Mouse (Mus musculus) naive thymus-derived CD4-positive, alpha-beta T cell, adult 2 months (primary cell): Measurements from ENCODE around the gene Car4.
A peak's percentile ranks its signal among the peaks of the same experiment; 100 is the strongest.

Source experiments
- DNase-seq: peaks from one replicate; pipeline ENCODE4 v3.0.0-alpha.2; 2011; ENCODE audit warnings: low read depth

Car4 gene

DNA sequence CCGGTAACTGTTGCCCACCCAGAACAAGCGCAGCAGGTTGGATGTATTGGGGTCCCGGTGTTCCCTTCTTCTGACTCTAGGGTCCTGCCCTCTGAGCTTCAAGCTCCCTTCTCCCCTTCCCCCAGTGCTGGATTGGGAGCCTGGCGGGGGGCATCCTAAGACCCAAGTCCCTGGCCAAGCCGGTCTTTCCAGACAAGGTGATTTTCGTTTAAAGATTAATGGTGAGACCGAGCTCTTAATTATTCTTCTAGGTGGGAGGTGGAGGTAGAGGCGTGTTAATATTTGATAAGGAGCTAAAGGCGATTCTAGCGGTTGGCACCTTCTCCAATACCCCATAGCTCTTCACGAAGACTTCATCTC, 665 bp downstream of the Car4 start:
- no peak for DNase-seq

- no peak for DNase-seq
Measured at GRCm38 (mm10) chr11:84959181-84959580, 1.6 kb downstream of the Car4 start.

GRCm38 (mm10) chr11:84959701-84960181, 2.2 kb downstream of the Car4 start:
- no peak for DNase-seq

- DNase-seq: no peak
Measured at GRCm38 (mm10) chr11:84960291-84960690, 2.7 kb downstream of the Car4 start.

- DNase-seq: no peak
Measured at GRCm38 (mm10) chr11:84960780-84961179, 3.2 kb downstream of the Car4 start.

DNA sequence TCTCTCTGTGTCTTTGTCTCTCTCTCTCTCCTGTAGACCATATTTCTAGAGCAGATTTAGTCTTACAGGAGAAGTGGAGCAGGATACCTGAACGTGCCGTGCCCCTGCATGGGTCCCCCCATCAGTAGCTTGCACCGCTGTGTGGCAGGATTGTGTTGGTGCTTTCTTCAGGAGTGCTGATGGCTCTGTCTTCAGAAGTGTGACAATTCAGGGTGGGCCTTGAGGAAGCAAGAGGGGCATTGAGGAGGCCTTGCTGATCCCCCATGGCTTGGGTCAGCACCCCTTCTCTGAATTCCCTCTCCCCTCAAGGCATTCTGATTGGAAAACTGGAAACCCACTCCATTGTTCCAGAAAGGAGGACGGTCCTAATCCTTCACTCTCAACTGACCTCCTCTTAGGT, 4.0 kb downstream of the Car4 start:
- DNase-seq: no peak

DNA sequence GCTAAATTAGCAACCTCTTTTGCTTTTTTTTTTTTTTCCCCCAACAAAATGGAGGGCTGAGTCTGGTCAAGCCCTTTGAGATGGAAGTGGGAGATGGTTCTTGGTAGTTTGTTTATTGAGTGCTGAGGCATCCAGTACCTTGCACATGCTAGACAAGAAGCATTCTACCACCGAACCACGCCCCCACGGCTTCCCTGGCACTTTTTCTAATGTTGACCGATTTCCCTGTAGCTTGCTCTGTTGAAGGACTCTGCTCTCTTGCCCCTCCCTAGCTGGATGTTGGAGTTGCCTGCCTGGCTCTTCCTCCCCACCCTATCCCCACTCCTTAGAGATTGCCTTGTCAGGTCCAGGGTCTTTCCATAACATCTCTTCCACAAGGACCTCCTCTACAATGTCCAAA, 5.0 kb downstream of the Car4 start:
- no peak for DNase-seq

DNA sequence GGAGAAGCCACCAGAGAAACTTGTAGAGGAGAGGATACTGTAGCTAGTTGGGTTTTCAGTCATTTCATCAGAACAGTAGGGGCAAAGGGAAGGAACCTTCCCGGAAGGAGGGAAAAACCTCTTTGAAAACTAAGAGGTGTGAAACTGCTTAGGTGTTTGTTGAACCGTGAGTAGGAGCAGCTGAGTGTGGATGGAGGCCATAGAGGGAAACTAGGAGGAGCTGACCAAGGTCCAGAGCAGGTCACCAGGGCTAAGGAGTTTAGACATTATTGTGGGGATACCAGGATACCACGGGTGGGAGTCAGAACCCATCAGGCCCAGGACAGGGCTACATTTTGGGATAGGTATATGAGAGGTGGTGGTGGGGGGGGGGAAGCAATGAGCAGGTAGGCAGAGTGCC, 6.0 kb downstream of the Car4 start:
- no peak for DNase-seq

DNA sequence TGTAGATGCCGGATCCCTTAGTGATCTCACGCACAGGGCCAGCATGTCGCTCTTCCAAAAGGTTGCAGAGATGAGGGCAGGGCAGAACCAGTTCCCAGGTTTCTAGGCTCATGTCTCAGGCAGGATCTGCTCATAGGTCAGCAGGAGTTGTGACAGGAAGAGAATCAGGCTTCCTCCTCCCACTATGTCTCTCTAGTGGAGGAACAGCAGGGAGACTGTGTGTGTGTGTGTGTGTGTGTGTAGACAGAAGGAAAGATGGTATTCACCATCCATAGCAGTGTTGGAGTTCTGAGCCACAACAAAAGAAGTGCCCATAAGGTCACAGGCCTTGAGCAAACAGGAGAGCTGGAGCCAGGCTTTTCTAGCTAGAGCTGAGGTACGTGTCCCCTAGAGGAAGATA, 9.1 kb downstream of the Car4 start:
- DNase-seq: no peak

DNA sequence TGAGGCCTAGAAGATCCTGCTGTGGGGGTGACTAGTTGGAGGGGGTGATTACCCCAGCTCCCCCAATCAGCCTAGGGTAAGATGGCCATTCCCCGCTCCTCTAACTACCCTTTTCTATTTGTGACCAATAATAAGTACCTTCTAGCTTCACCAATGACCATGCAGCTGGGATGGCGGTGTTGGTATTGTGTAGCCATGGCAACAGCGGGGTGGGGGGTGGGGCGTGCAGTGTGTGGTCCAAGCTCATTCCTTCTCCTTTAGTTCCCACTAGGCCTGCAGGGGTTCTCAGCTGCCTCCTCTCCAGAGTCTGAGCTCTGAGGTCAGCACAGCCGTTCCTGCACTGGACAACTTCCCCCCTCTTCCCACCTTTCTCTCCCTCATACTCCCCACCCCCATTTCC, 9.5 kb downstream of the Car4 start:
- no peak for DNase-seq

GRCm38 (mm10) chr11:84968309-84968708, 10.7 kb downstream of the Car4 start:
- DNase-seq: no peak

GRCm38 (mm10) chr11:84968775-84969174, 11.2 kb downstream of the Car4 start:
- no peak for DNase-seq

- DNase-seq: no peak
Measured at GRCm38 (mm10) chr11:84972067-84972466, 14.5 kb downstream of the Car4 start.

DNA sequence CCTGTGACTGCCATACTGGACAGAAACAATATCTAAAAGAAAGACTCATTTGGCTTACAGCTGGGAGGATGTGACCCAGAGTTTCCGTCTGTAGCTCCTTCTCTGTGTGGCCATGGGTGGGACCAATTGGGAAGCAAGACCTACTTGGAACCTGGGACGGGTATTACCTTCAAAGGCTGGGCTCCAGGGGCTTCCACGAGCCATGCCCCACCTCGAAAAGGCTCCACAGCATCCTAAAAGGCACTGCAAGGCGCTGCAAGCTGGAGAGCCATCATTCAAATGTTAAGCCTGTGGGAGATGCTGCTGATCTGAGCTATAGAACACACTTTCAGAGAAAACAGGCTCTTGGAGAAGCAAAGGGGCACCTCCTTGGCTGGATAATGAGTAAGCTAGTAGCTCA, 16.1 kb downstream of the Car4 start:
- no peak for DNase-seq

GRCm38 (mm10) chr11:84974582-84974981, 17.0 kb downstream of the Car4 start:
- no peak for DNase-seq

DNA sequence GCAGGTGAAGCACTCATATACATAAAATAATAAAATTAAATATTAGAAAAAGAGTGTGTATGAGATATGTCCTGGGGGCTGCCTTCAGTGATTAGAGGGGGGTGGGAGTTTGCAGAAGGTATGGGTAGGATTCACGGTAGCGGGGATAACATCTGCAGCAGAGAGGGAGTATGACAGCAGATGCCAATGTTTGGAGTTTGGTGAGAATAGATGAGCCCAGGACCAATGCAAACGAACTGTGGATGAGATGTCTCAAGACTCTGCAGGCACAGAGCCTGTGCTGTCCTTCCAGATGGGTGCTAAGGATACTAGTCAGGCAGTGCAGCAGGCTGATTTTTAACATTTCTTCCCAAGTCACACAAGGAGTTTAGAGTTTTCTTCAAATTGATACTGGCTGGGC, 19.1 kb downstream of the Car4 start:
- no peak for DNase-seq

- DNase-seq: no peak
Measured at GRCm38 (mm10) chr11:84977385-84977952, 19.9 kb downstream of the Car4 start.

DNA sequence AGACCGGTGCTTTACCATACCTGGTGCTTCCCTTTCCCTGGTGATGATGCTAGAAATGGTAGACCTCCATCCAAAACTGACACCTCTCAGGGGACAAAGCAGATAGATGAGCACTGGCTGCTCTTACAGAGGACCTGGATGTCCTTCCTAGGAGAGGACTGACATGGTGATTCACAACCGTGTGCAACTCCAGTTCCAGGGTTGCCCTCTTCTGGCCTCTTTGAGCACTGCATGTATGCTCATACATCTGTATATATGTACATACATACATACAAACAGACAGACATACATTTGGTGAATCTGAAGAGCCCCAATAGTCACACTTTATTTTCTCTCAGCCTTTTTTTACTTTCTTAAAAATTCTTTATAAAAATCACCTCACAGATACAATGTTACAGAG, 20.5 kb downstream of the Car4 start:
- DNase-seq: peak; percentile 7

- DNase-seq: no peak
Measured at GRCm38 (mm10) chr11:84979351-84979750, 21.8 kb downstream of the Car4 start.

- no peak for DNase-seq
Measured at GRCm38 (mm10) chr11:84980697-84981096, 23.1 kb downstream of the Car4 start.

GRCm38 (mm10) chr11:84985421-84985820, 27.8 kb downstream of the Car4 start:
- no peak for DNase-seq

DNA sequence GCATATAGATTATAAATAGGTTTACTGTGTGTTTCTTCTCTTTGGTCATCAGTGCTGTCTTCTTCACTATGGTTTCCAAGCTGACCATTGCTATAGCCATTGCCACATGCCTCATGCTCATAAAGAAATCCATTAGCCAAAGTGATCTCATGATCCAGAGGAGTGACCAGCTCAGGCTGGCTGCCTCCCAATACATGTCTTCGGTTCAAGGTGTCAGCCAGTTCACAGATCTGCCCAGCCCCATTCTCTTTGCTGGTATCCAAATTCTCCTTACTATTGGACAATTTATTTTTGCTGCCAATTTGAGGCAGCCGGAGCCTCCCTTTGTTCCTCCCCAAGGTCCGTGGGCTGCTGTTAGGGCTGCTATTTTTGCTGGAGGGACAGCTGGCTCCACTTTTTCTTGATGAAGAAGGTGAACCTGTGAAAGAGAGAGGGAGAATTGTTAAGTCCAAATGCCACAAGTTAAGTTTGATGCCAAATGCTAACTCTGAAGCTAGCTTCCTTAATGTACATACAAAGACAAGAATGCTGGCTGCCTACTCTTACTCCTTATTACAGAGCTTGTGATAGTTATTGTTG, 30.8 kb downstream of the Car4 start:
- DNase-seq: no peak

DNA sequence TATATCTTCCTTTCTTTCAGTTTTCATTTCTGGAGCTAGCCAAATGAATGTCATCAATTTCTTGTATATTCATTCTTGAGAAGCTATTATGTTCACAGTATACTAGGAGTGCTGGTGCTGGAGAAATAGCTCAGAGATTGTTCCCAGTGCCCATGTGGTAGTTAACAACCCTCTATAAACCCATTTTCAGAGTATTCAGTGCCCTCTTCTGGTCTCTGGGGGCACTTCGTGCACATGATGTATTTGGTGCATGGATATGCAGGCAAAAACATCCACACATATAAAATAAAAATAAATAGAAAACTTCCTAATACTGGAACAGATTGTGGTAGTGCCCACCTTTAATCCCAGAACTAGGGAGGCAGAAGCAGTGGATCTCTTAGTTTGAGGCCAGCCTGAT, 35.4 kb downstream of the Car4 start:
- no peak for DNase-seq

GRCm38 (mm10) chr11:84995241-84995640, 37.7 kb downstream of the Car4 start:
- no peak for DNase-seq
